Mouse (Mus musculus) c-Kit-positive CD71-positive TER-119-positive erythroid progenitor cells, embryonic 14.5 days (primary cell): ENCODE measurements around the gene Nol12.

Experiments used
- DNase-seq: peaks from one replicate; pipeline ENCODE4 v3.0.0-alpha.2; 2013; ENCODE audit warnings: low spot score

Gene Nol12

DNA sequence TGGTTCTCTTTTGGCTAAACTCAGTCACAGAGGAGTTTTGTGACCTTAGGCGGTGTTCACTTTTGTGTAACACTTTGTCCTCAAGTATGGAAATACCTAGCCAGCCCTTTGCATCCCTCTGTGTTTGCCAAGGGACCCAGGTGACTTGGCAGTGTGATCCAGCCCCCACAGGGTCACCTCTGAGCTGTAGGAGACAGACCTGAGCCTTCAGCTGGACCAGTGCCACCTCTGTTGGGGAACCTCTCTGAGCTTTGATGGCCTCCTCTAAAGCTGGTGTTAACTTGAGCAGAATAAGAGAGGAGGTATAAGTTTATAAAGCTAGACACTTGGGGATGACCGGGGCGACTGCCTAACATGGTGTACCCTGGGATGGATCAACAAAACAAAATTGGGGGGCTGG, 14.2 kb downstream of the Nol12 start:
- no peak for DNase-seq

DNA sequence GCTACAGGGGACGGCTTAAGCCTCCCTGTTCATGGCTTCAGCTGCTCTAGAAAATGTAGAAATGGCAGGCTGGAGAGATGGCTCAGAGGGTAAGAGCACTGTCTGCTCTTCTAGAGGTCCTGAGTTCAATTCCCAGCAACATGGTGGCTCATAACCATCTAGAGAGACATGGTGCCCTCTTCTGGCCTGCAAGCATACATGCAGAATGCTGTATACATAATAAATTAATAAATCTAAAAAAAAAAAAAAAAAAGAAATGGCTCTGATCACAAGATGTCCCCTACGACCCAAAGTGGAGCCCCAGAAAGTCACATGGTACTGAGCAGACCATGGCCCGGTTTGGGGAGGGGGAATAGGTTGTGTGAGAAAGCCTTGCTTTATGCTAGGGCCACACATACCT, 20.9 kb downstream of the Nol12 start:
- DNase-seq, result no peak

DNA sequence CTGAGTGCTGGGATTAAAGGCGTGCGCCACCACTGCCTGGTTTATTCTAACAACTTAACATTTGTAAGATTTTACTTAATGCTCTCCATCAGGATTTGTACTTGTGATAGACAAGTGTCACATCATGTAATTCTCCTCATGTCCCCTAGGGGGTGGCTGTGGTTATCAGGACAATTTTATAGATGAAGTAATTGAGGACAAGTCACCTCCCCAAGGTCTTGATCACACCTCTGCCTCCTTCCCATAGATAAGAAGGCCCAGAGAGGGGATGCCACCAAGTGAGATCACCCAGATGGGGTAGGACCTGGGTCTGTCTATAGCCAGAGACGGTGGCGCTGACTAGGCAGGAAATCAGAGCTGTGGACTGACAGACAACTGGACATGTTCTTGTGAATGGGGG, 21.6 kb downstream of the Nol12 start:
- DNase-seq, result no peak

DNA sequence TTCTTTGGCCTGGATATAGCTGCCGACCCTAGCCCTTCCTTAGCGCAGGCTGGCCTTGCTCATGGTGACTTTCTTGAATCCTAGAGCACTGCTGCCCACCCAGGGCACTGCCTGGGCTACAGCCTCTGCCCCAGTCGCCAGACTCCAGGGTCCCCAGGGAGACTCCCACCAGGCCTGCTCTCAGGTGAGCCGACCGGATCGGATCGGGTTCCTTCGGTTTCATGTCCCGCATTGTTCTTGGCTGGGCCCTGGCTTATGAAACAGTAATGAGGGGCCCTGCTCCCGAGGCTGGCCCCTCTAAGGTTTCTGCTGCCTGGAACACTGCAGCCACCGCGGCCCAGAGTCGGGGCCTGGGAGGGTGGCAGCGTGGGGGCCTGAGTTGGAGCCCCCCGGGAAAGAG, 22.3 kb downstream of the Nol12 start:
- DNase-seq, result no peak

DNA sequence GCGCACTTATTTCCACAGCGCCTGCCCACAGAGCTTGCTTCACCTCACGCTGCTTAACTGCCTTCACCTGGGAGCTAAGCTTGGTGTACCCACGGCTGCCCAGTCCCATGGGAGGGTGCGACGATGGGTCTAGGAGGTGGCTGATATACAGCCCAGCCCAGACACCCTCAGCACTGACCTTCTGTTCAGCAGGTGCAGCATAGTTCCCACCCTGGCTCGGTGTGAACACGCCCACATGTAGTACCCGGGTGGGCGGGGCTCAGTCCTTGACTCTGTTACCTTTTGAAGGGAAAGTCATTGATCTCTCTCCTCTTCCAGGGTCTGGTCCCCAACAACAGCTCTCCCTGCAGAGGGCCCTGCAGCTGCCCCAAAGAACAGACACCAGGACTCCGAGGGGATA, 24.8 kb downstream of the Nol12 start:
- no peak for DNase-seq

DNA sequence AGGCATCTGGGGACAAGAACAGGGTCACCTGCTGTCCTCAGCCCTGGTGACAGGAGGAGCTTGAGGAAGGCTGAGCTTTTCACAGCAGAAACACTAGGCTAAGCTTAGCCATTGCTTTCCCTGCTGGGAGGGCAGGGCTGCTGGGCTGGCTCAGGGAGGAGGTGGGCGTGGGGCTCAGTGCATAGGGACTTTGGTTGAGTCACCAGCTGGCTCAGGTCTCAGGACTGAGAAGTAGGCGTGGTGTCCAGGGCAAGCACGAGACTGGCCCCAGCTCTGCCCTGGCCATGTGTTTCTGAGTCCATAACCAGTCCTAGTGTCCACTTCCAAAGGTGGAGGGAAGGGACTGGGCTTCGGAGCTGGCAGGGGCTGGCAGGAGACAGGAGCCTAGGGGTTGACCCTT, 25.4 kb downstream of the Nol12 start:
- no peak for DNase-seq

DNA sequence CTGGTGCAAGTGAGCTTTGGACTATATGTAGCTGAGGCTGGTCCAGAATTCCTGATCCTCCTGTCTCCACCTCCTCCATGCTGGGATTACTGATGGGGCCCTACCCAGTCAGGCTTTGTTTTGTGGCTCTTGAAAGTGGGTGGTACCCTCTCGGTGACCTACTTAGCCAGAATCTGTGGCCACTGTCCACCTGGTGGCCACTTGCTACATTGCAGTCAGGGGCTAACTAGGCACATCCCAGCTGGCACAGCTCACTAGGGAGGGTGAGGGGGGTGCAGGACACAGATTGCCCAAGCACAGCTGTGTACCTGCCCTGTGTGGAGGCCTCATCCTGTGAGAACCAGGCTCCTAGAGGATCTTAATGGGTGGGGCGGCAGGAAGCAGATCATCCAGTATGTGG, 28.2 kb downstream of the Nol12 start:
- peak; percentile 37 for DNase-seq

DNA sequence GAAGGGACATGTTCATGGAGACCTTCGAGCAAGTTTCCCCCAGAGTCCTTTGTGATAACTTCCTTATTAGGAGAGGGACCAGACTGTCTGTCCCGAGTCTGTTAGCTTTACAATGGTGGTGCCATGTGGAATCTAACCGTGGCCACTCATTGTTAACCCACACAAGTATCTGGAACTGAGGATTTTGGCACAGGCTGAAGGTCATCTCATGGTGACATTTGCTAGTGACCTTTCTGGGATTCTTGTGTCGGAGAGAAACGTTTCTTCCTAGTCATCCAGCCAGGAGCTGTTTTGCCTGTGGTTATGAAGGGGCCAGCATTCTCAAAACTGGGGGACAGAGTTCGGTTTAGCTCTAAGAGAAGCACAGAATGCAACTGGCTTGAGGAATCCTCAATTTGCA, 36.9 kb downstream of the Nol12 start:
- no peak for DNase-seq

DNA sequence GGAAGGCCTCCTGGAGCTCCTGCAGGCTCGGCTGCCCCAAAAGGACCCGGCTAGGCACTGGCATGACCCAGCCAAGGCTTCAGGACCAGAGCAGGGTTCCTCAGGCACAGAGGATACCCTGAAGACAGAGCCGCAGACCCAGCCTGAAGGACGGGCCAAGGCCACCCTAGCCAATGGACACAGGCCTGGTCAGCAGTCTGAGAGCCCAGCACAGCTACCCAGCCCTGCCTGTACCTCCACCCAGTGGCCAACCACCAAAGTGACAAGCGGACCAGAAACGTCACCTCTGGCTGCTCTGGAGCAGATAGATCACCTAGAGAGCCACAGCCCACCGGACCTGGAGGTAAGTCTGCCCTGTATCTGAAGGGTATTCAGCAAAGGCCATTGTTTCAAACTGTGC, 39.2 kb downstream of the Nol12 start:
- DNase-seq, result no peak

DNA sequence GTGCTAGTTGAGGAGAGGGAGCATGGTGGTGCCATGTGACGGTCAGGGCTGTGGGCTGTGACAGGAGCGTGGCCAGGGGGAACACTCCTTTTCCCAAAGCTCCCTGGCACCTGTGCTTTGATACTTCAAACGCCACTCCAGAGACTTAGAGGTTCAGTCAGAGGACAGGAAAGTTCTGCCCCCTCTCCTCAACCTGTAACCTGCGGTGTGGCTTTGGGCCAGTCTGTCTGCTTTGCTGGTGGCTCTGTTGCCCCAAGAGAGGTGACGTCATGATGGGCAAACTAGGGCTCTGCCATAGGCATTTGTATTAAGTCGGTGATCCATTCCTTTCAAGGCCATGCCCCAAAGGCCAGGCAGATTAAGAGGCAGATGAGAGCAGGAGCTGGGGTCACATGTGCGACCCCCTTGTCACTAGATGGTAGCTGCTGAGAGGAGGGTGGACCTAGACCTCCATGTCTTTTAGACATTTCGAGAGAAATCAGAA, 43.0 kb downstream of the Nol12 start:
- no peak for DNase-seq

DNA sequence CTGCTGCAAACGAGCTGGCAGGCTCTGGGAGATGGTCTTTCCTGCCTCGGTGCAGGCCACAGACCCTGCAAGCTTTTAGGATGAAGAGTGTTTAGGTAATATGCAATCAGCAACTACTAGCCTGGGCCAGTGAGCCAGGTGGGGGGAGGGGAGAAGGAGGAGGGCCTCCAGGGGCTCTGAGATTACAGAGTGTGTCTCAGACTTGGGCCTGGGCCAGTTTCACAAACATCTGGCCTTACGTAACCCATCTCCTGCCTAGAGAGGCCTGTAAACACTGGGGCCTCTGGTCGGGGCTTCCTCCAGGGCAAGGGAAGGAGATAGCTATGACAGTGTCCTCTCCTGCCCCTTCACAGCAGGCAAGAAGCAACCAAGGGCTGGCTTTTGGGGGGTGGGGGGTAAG, 44.1 kb downstream of the Nol12 start:
- DNase-seq, result no peak

DNA sequence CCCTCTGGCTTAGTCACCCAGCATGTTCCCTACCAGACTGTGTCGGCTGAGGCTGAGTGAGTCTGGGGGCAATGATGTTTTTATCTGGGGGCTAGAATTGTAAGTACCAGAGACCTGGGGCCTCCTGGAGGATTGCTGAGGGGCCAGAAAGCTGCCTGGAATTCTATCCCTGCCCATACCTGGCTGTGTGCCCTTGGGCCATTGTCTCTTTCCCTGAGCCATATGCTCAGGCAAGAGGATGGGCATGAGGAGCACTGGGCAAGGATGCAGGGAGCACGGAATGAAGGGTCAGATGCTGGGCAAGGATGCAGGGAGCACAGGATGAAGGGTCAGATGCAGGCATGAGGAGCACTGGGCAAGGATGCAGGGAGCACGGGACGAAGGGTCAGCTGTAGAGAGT, 45.4 kb downstream of the Nol12 start:
- no peak for DNase-seq

DNA sequence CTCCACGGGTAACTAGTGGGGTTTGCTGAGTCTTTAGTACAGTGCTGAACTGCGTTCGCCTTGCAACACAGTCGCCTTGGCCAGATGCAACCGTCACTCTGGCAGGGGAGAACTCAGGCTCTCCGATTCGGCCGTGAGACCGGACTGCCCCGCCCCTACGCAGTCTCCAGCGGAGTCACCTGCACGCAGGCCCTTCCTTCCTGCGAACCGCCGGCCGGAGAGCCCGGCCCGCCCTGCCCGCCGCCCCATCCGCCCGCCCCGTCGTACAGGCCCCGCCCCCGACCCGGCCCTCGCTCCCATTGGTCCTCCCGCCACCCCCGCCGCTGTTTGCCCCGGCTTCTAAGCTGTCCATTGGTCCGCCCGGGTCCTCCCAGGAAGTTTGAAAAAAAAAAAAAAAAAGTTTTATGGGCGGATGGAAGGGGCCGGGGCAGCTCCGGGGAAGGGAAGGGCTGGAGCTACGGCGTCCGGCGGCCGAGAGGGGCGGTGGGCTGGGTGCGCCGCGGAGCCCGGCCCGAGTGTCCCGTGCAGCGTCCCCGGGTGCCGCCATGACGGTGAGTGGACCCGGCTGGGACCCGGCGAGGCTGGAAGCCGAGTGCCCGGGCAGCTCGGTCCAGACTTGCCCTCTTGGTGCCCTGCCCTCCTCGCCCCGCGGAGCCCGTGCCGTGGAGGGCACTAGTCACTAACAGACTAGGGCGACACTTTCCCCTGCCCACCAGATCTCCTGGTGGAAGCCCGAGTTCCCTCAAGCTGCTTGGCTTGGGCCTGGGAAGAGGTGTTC, 48.1 kb downstream of the Nol12 start:
- peak; percentile 90 for DNase-seq

DNA sequence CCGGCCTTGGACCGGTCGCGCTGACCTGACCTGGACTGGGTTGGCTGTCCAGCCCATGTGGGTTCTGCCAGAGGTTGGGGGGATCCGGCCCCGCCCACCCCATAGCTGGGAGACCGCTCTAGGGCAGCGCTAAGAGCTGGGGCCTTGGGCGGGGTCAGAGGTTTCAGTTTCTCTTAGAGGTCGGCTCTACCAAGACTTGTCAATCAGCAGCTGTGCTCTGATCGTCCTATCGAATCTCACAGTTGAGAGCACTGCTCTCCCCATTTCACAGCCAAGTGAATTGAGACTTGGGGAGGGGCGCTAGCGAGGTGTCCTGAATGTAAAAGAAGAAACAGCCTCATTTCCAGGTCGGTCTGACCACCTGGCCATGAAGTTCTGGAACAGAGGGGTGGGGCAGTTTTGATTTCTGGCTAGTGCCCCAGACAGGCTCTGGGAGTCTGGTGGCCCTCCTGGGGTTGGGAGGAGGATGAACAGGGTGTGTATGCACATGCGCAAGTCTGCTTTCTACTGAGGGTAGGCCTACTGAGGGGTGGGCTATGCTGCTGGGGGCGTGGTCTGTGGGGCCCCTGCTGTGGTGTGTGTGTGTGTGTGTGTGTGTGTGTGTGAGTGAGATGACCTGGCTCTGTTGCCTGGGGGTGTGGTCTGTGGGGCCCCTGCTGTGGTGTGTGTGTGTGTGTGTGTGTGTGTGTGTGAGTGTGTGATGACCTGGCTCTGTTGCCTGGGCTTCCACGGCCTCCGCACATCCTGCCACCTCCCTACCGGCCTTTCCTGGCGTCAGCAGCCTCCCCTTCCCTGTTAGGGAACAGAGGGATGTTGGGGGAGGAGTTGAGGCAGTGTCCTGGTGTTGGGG, 48.9 kb downstream of the Nol12 start:
- peak; percentile 71 for DNase-seq

DNA sequence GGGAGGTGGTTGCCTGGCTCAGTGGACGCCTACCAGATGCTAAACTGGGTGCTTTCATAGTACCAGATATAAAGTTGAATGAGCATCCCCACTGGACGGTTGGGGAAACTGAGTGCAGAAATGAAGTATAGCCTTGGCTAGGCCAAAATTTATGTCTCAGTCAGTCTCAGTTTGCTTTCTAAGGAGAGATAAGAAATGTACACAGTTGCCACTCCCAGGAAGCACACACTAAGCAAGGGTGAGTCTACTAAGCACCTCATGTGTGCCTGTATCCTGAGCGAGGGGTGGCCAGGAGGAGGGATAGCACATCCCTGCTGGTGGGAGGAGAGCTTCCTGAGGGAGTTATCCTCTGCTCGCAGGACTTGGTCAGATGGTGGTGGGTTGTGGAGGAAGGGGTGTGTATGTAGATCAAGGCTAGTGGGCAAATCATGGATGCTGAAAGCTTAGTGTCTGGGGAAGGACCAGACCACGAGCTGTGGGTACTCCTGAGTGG, 49.6 kb downstream of the Nol12 start:
- DNase-seq, result no peak

DNA sequence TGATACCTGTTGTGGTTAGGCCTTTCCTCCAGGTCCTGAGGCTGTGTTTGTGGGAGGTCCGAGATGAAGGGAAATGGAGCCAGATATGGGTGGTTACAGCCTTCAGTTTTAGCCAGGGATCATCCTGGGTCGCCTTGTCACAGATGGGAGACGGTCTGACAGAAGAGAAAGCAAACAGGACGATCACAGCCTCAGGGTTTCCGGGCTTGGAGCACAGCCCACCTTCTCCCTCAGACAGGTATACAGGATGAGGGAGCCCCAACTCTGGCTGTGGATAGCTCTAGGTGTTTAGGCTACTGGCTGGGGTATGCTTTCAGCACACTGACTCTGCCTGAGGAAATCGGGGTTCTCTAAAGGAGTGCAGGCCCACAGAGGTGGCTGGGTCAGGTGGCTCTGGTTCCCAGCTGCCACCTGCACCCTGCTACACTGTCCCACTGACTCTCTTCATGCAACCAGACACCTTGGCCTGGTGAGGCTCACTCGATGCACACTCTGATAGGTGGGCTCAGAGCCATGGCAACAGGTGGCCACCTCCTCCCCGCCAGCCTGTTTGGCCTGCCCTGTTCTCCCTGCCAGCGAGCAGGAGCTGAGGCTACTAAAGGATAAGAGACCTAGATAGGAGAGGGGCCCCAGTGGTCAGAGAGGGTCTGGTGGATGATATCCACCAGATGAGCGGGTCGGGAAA, 51.9 kb downstream of the Nol12 start:
- no peak for DNase-seq

DNA sequence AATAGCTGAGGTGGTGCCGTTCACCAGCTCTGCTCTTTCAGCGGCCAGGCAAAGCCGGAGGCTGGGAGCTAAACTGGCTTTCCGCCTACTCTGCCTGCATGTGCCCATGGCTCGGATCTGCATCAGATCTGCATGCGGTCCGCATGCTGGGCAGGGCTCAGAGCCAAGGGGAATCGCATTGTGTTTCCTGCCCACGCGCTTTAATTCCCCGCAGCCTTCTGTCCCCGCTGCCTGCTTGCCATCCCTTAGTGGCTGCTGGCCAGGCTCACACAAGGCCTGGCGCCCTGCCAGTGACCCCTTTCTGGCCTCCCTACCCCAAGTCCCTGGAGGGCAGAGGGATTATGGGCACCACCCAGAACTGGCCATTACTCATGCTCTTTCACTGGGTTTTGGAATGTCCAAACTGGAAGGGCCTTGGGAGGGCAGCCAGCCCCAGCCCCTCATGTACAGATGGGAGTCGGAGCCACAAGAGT, 53.8 kb downstream of the Nol12 start:
- DNase-seq, result no peak

DNA sequence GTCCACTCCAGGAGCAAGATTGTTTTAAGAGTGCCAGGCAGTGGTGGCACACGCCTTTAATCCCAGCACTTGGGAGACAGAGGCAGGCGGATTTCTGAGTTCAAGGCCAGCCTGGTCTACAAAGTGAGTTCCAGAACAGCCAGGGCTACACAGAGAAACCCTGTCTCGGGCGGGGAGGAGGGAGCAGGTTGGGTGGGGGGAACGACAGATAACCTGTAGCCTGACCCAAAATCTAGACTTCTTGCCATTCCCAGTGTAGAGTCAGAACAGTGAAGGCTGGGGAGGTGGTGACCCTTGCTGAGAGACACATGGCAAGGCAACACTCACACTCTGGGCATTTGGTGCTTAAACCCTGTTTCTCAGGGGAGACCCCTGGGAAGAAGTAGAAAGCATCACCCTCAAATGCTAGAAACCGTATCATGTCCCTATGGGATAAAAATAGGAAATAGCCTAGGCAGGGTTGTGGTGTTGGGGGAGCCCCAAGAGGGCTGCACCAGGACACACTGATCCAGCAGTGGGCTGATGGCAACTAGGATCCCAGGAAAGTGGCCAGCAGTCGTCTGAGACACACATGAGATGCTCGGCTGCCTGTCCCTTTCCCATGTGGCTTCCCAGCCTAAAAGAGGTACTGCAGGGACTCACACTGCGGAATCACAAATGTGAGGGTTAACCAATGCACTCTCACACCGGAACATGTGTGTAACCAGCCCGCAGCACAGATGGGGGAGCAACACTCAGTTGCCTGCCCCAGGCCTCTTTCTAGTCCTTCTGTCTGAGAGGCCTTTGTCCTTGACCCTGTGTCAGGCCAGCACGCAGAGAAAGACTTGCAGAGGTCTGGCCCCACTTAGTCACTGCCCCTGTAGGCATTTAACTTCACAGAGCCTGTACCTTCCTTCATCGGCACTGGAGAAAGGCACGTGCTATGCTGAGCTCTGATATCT, 54.7 kb downstream of the Nol12 start:
- no peak for DNase-seq

DNA sequence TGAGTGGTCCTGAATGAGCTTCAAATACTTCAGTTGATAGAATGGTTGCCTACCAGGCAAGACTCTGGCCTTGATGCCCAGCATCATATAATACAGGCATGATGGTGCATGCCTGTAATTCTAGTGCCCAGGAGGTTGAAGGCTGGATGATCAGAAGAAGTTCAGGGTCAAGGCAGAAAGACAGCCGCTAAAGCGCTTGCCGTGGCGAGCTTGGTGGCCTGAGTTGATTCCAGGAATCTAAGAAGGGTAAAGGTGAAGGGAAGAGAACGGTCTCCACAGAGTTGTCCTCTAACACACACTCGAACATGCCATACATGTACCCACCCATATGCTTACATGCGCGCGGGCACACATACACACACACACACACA, 55.3 kb downstream of the Nol12 start:
- no peak for DNase-seq

DNA sequence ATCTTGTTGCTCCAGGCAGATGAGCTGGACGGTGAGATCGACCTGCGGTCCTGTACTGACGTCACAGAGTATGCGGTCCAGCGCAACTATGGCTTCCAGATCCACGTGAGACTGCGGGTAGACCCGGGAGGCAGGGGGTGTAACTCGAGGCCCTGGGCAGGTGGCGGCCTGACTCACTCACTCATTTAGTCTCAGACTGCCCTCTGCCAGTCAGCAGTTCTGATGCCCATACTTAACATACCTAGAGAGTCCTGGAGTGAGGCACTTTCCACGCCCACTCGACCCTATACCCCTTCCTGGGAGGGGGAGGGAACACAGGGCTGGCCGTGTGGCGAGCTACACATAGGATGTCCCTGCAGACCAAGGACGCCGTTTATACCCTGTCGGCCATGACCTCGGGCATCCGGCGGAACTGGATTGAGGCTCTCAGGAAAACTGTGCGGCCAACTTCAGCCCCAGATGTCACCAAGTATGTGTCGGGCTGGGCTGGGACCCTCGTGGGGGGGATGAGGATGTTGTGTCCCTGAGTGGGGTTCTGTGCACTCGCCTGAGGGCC, 56.3 kb downstream of the Nol12 start:
- no peak for DNase-seq

DNA sequence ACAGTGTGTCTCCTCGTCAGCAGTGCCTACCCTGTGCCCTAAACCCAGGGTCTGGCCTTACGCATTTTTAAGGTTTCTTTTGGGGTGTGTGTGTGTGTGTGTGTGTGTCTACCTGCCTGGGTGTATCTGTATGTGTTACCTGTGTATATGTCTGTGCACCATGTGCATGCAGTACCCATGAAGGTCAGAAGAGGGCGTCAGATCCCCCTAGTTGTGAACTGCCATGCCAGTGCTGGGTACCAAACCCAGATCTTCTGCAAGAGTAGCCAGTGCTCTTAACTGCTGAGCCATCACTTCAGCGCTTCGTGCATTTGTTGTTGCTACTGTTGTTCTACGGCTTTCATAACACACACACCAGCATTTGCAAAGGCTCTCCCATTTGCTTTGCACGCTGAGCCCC, 57.5 kb downstream of the Nol12 start:
- no peak for DNase-seq
